Mouse (Mus musculus): Measurements from ENCODE around the gene Pde2a. TPM values are rescaled to one million over a fixed set of nuclear protein-coding genes. Genes with fewer than 3 reads are reported as not detected.

Pde2a gene
- total RNA-seq, 2 experiments from 2014 or later = 42.4 to 42.8 TPM

- no peak for DNase-seq
Measured at GRCm38 (mm10) chr7:101476028-101476427, 54.5 kb downstream of the Pde2a start.

- no peak for DNase-seq
Measured at GRCm38 (mm10) chr7:101476493-101476892, 55.0 kb downstream of the Pde2a start.

GRCm38 (mm10) chr7:101477200-101477599 lies 55.7 kb downstream of the Pde2a start:
- no peak for DNase-seq

GRCm38 (mm10) chr7:101478099-101478498 lies 56.6 kb downstream of the Pde2a start:
- DNase-seq = no peak

GRCm38 (mm10) chr7:101479841-101480240 lies 58.4 kb downstream of the Pde2a start:
- no peak for DNase-seq

- DNase-seq = no peak
Measured at GRCm38 (mm10) chr7:101480671-101481070, 59.2 kb downstream of the Pde2a start.

GRCm38 (mm10) chr7:101481872-101482498 lies 60.5 kb downstream of the Pde2a start:
- DNase-seq = no peak

GRCm38 (mm10) chr7:101482499-101483081 lies 61.1 kb downstream of the Pde2a start:
- DNase-seq = no peak

- DNase-seq = no peak
Measured at GRCm38 (mm10) chr7:101483498-101484115, 62.1 kb downstream of the Pde2a start.

GRCm38 (mm10) chr7:101487102-101487501 lies 65.6 kb downstream of the Pde2a start:
- no peak for DNase-seq

- no peak for DNase-seq
Measured at GRCm38 (mm10) chr7:101490952-101491351, 69.5 kb downstream of the Pde2a start.

- DNase-seq = no peak
Measured at GRCm38 (mm10) chr7:101498385-101498784, 76.9 kb downstream of the Pde2a start.

- no peak for DNase-seq
Measured at GRCm38 (mm10) chr7:101499251-101499650, 77.8 kb downstream of the Pde2a start.

- DNase-seq = no peak
Measured at GRCm38 (mm10) chr7:101499701-101500100, 78.2 kb downstream of the Pde2a start.

- DNase-seq = no peak
Measured at GRCm38 (mm10) chr7:101501236-101501635, 79.7 kb downstream of the Pde2a start.

- DNase-seq = peak; percentile 40
Measured at GRCm38 (mm10) chr7:101501675-101502074, 80.2 kb downstream of the Pde2a start.

GRCm38 (mm10) chr7:101503351-101503750 lies 81.9 kb downstream of the Pde2a start:
- DNase-seq = peak; percentile 80

GRCm38 (mm10) chr7:101503803-101504202 lies 82.3 kb downstream of the Pde2a start:
- DNase-seq = no peak

- DNase-seq = peak; percentile 39
Measured at GRCm38 (mm10) chr7:101504507-101504906, 83.0 kb downstream of the Pde2a start.

GRCm38 (mm10) chr7:101509212-101509611 lies 87.7 kb downstream of the Pde2a start:
- no peak for DNase-seq

- no peak for DNase-seq
Measured at GRCm38 (mm10) chr7:101513655-101514054, 92.2 kb downstream of the Pde2a start.

GRCm38 (mm10) chr7:101514768-101515167 lies 93.3 kb downstream of the Pde2a start:
- no peak for DNase-seq

- no peak for DNase-seq
Measured at GRCm38 (mm10) chr7:101515295-101515694, 93.8 kb downstream of the Pde2a start.

GRCm38 (mm10) chr7:101516460-101516859 lies 95.0 kb downstream of the Pde2a start:
- no peak for DNase-seq
